Mouse (Mus musculus) megakaryocyte, embryonic 14.5 days (primary cell): ENCODE data around the gene Ffar2.

Source experiments
- FLI1 ChIP-seq: IDR thresholded peaks from 2 replicates; pipeline ENCODE4 v1.6.1; 2012; ENCODE audit warnings: low read length, inconsistent platforms, mixed read lengths
- GATA1 ChIP-seq: IDR thresholded peaks from 3 replicates; pipeline ENCODE4 v1.6.1; 2012; ENCODE audit warnings: mixed read lengths, low read length, inconsistent platforms, borderline replicate concordance

DNA sequence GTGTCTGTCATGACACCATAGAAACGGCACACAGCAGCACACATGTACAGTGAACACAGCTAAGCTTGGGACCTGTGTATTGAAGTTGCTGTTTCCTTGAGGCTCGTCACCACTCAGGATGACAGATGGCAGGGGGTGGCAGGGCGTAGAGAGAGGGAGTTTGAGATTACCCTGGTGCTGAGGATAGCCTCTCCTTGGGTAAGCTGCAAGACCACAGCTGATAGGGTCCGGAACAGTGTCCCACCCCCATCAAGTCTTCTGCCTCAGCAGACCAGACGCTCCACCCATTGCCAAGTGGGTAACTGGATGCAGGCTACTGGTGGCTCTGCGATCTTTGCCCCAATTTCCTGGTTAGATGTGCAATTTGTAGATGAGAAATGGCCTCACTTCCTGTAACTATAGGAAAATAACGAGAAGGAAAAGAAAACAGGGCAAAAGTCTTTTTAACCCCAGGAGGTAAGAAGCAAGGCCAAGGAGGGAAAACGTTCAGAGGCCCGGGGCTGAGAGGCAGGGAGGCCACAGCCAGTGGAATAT is 11.8 kb downstream of the Ffar2 start:
- TF ChIP-seq GATA1 (no peak; the same call in 2 of the 3 replicates), FLI1 (no peak)
